Mouse (Mus musculus) C2C12 (cell line): ENCODE results near the gene Vav1.

Experiments used
- CTCF ChIP-seq: IDR thresholded peaks from one replicate; pipeline ENCODE4 v1.5.1; 2011; ENCODE audit not compliant: control insufficient read depth, insufficient read depth, insufficient read length
- USF1 ChIP-seq: IDR thresholded peaks from one replicate; pipeline ENCODE4 v1.6.1; 2011; ENCODE audit warnings: low read depth, mild to moderate bottlenecking, control low read depth, moderate library complexity

- TF ChIP-seq CTCF (no peak), USF1 (no peak)
Measured at GRCm38 (mm10) chr17:57275997-57276351, 2.9 kb upstream of the Vav1 start.
